9 mouse cellular contexts compared by ENCODE assay signal in genomic region chr6:148390630-148391276, GRCm38 (mm10). TPM values are rescaled to one million over a fixed set of nuclear protein-coding genes. Genes with fewer than 3 reads are reported as not detected.
DNase-seq lines count a peak whose midpoint lies in the region; ATAC-seq and TF ChIP-seq lines count a peak whose summit lies in the region.
"Had no signal": no experiment of that assay in that cellular context is flagged by ENCODE, and none has a peak within 500 bp of the region (broad histone marks: within the 10 kb centered on the region; RNA-seq: fewer than 3 reads in every experiment).

No protein-coding gene starts in this region.

- no peak overlapping the region for H3K4me2 ChIP-seq in intestine, embryonic 15.5 days (replicated peaks)
- H3K4me2 ChIP-seq in lung, embryonic 14.5 days, result no peak overlapping the region

- peaks cover 20% of the 10 kb centered on the region for H3K4me1 ChIP-seq in brown adipose tissue, adult 24 weeks (ENCODE audit: control insufficient read depth, insufficient read depth, insufficient read length, low read length)
- H3K4me1 ChIP-seq in intestine, embryonic 15.5 days (replicated peaks), result peaks cover 15% of the 10 kb centered on the region
- H3K4me1 ChIP-seq in lung, embryonic 14.5 days (ENCODE audit: insufficient read depth), result peaks cover 4% of the 10 kb centered on the region

- ATAC-seq in intestine, embryonic 15.5 days, result 0 out of 2 replicates have a peak, but pooled peaks have one; percentile 58
- no peak for ATAC-seq in lung, embryonic 14.5 days (ENCODE audit: insufficient read depth)

- no peak overlapping the region; the same call in 1 of the 2 replicates for H3K4me3 ChIP-seq in brown adipose tissue, adult 24 weeks (ENCODE audit: insufficient read depth, low read depth, low read length)
- no peak overlapping the region for H3K4me3 ChIP-seq in intestine, embryonic 15.5 days (replicated peaks)
- H3K4me3 ChIP-seq in lung, embryonic 14.5 days (ENCODE audit: low read depth, low read length), result no peak overlapping the region

- H3K27ac ChIP-seq in brown adipose tissue, adult 24 weeks (replicated peaks; ENCODE audit: low read depth, low read length), result peak overlapping the region; percentile 100
- H3K27ac ChIP-seq in intestine, embryonic 15.5 days, result peak overlapping the region; percentile 56; the same call in 1 of the 2 replicates
- peak overlapping the region; percentile 3 for H3K27ac ChIP-seq in lung, embryonic 14.5 days (ENCODE audit: low read depth)
- H3K27ac ChIP-seq: macrophage had no signal

- peak; percentile 71 to 90 for DNase-seq in heart, adult 18-20 months
- DNase-seq in lung, embryonic 14.5 days, result peak; percentile 68
- no peak for DNase-seq in thymus, postnatal 10 days (ENCODE audit: low spot score in 2 of 2)
- no peak for DNase-seq in adipocyte (ENCODE audit: low spot score)
- DNase-seq in cerebellum, postnatal 14 days, result no peak

- H3K36me3 ChIP-seq in intestine, embryonic 15.5 days, result no peaks in the 10 kb centered on the region
- no peaks in the 10 kb centered on the region for H3K36me3 ChIP-seq in lung, embryonic 14.5 days (ENCODE audit: insufficient read depth)
- H3K36me3 ChIP-seq: G1E had no signal

- no peaks in the 10 kb centered on the region for H3K27me3 ChIP-seq in intestine, embryonic 15.5 days (replicated peaks)
- no peaks in the 10 kb centered on the region for H3K27me3 ChIP-seq in lung, embryonic 14.5 days (ENCODE audit: insufficient read depth, low read length)

- no peak overlapping the region for H3K9ac ChIP-seq in intestine, embryonic 15.5 days
- H3K9ac ChIP-seq in lung, embryonic 14.5 days, result no peak overlapping the region

- no peaks in the 10 kb centered on the region for H3K9me3 ChIP-seq in intestine, embryonic 15.5 days
- no peaks in the 10 kb centered on the region for H3K9me3 ChIP-seq in lung, embryonic 14.5 days (ENCODE audit: low read depth, low read length)
- H3K9me3 ChIP-seq: G1E had no signal

- TF ChIP-seq CTCF in lung, embryonic 14.5 days (IDR thresholded peaks at IDR 0.05; ENCODE audit: low read depth), result no peak

- WGBS in intestine, embryonic 15.5 days, result 30% methylated on average over 4 of the region's 4 CpGs
- 16% methylated on average over 4 of the region's 4 CpGs for WGBS in lung, embryonic 14.5 days

RNA-seq across cellular contexts. Expression of gene Tmtc1, which starts 53.4 kb away (rescaled TPM):
- 1.9 and 2.4 TPM in 2 replicates for polyA plus RNA-seq in brown adipose tissue, adult 24 weeks (2012; ENCODE audit: insufficient read depth, insufficient read length, missing spikeins)
- total RNA-seq in heart, adult 18-20 months (2021), result 10 to 100 TPM; 74.5 to 82.5 TPM
- 1.6 and 2.0 TPM in 2 replicates for polyA plus RNA-seq in intestine, embryonic 15.5 days (2015; fragmentation: Nextera tagmentation; extraction: Ambion mirVana)
- polyA plus RNA-seq in lung, embryonic 14.5 days (2014; fragmentation: Nextera tagmentation; extraction: Ambion mirVana), result 3.6 and 4.4 TPM in 2 replicates
- polyA plus RNA-seq: G1E, macrophage had no signal

Comparison
In these comparisons a context has a peak if more than half of its experiments do, and no peak if none do; other contexts are left out.
1. H3K27ac ChIP-seq: peak in every context shown above with its lines; median percentile 100 in brown adipose tissue, adult 24 weeks; 56 in intestine, embryonic 15.5 days; 3 in lung, embryonic 14.5 days.
2. DNase-seq: peak in heart, adult 18-20 months (2 of 2) and lung, embryonic 14.5 days (single experiment); none in thymus, postnatal 10 days (0 of 2), adipocyte (single experiment) and cerebellum, postnatal 14 days (0 of 2).